Mouse (Mus musculus) lung, embryonic 15.5 days (tissue): ENCODE data around the gene Gm21292. TPM values are rescaled to one million over a fixed set of nuclear protein-coding genes. Genes with fewer than 3 reads are reported as not detected.
"Not testable (repeated sequence)": the region's sequence is repeated elsewhere in the genome, so short reads cannot be mapped to it uniquely, and the experiment has no call there.

ENCODE experiments used
- ATAC-seq: fragments of 200-750 bp; cut with Nextera tagmentation; 2 replicates; pipeline ENCODE4 v1.8.0; 2017; ENCODE audit warnings: moderate number of reproducible peaks, borderline replicate concordance; ENCODE audit not compliant: low FRiP score, low TSS enrichment; ENCODE audit errors: extremely low read depth
- H3K27ac ChIP-seq: fragments of 300-500 bp; sonication (generic); 2 replicates; pipeline ENCODE4 v1.5.1; 2015; ENCODE audit warnings: moderate library complexity, mild to moderate bottlenecking, inconsistent platforms
- H3K27me3 ChIP-seq: fragments of 300-500 bp; sonication (generic); 2 replicates; pipeline ENCODE4 v1.6.1; 2015; ENCODE audit warnings: inconsistent platforms
- H3K36me3 ChIP-seq: fragments of 300-500 bp; sonication (generic); 2 replicates; pipeline ENCODE4 v1.6.1; 2015; ENCODE audit warnings: inconsistent platforms
- H3K4me1 ChIP-seq: fragments of 300-500 bp; sonication (generic); 2 replicates; pipeline ENCODE4 v1.6.1; 2015; ENCODE audit warnings: inconsistent platforms
- H3K4me2 ChIP-seq: fragments of 300-500 bp; sonication (generic); 2 replicates; pipeline ENCODE4 v1.6.1; 2015; ENCODE audit warnings: inconsistent platforms, mild to moderate bottlenecking, moderate library complexity
- H3K4me3 ChIP-seq: fragments of 300-500 bp; sonication (generic); 2 replicates; pipeline ENCODE4 v1.5.1; 2015; ENCODE audit warnings: mild to moderate bottlenecking, inconsistent platforms
- H3K9ac ChIP-seq: fragments of 300-500 bp; sonication (generic); 2 replicates; pipeline ENCODE4 v1.6.1; 2015; ENCODE audit warnings: inconsistent platforms
- H3K9me3 ChIP-seq: fragments of 300-500 bp; sonication (generic); 2 replicates; pipeline ENCODE4 v1.6.1; 2016; ENCODE audit warnings: inconsistent platforms
- WGBS: fragments of 180-500 bp; shearing (Covaris S2); methylation state at CpG from one replicate; pipeline ENCODE4 v1.1.7; 2015; 5-methylcytosine and 5-hydroxymethylcytosine counted together
- polyA plus RNA-seq: library from polyadenylated mRNA; unstranded; fragments of >200 nt; fragmentation: Nextera tagmentation; extraction: Ambion mirVana; gene quantifications from 2 replicates; pipeline ENCODE4 v1.2.1, GENCODE M21; 2015

Gm21292 gene
- not detected in 2 replicates for polyA plus RNA-seq

DNA sequence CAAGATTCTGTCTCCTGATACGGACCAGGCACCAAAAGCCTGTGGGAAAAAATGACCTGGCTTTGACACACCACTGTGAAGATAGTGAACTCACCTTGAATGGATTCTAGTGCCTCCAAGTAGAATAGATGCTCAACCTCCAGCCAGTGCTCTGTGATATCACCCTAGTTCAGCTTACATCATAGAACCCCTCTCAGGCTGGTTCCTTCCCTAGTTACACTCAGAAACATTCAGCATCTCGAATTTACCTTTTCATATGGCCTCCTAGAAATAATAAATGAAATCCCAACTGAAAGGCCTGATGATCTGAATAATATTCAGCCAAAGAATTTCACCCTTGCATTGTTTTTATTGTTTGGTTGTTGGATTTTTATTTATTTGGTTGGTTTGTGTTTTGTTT lies at the start of gene Gm21292:
TSS of gene Gm21292 (minus strand) at position 101 of the 400 bp plus-strand sequence.
- H3K27me3 ChIP-seq, H3K36me3 ChIP-seq, ATAC-seq: not testable (repeated sequence)

More for the DNA sequence above, at the start of gene Gm21292:
- not testable (repeated sequence) for H3K9me3 ChIP-seq, H3K27ac ChIP-seq, H3K4me3 ChIP-seq, H3K4me1 ChIP-seq, H3K4me2 ChIP-seq, H3K9ac ChIP-seq
- WGBS: 17% methylated on average over 2 of the region's 2 CpGs

Other genes with a start within 250 kb of the Gm21292 start
- gene Gm21721, start 68.3 kb upstream of the Gm21292 start, polyA plus RNA-seq: not detected in 2 replicates
- gene Gm21812, start 213.3 kb upstream of the Gm21292 start, polyA plus RNA-seq: not detected in 2 replicates